Comparison of ENCODE assay signal across 9 mouse cellular contexts in the genomic region with DNA sequence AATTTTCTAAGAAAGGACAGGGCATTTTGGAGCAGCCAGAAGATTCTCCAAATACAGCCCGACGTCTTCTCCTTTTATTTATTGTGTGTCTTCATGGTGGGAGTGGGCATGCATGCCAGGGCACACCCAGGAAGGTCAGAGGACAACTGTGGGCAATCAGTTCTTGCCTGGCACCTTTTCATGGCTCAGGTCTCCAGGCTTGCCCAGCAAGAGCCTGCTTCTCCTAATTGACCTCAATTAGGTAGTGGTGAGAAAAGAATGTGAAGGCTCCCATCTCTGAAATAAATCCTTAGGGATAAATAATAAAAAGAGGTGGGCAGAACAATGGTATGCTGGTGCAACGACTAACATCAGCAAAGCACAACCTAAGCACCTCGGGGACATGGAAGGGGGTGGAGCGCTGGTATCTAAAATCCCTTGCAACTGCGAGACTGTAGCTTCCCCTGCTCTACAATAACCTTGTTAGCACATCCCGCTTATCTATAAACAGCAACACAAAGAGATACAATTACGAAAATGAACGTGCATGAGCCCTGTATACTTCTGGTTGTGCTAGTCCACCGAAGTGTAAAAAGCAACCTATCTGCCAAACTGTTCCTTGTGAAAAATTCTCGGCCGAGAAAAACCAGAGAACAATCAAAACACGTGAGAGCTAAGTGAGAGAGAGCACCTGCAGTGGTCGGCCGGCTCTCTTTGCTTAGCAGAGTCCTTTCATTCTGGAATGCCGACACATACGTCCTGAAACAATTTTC. TPM values are rescaled to one million over a fixed set of nuclear protein-coding genes. Genes with fewer than 3 reads are reported as not detected.
DNase-seq lines count a peak whose midpoint lies in the region; ATAC-seq and TF ChIP-seq lines count a peak whose summit lies in the region.
"Had no signal": no experiment of that assay in that cellular context is flagged by ENCODE, and none has a peak within 500 bp of the region (broad histone marks: within the 10 kb centered on the region; RNA-seq: fewer than 3 reads in every experiment).

No protein-coding gene starts in this region.

- H3K27me3 ChIP-seq in erythroblast, embryonic 14.5 days (ENCODE audit: control insufficient read depth) = peaks cover 75% of the 10 kb centered on the region
- no peaks in the 10 kb centered on the region for H3K27me3 ChIP-seq in limb, embryonic 11.5 days (ENCODE audit: control insufficient read depth, insufficient read depth, low read length)
- no peaks in the 10 kb centered on the region; the same call in 1 of the 2 replicates for H3K27me3 ChIP-seq in small intestine, adult 2 months (ENCODE audit: control insufficient read depth, insufficient read depth, low read length)

- peak overlapping the region; percentile 54 for H3K4me3 ChIP-seq in erythroblast, embryonic 14.5 days (replicated peaks)
- peak overlapping the region; percentile 84 for H3K4me3 ChIP-seq in embryonic fibroblast, embryonic 13.5 days (ENCODE audit: insufficient read depth, low read length)
- H3K4me3 ChIP-seq in limb, embryonic 11.5 days (ENCODE audit: low read depth, low read length) = peak overlapping the region; percentile 71
- H3K4me3 ChIP-seq in small intestine, adult 2 months (ENCODE audit: low read depth, low read length) = peak overlapping the region; percentile 83

- no peak for TF ChIP-seq POLR2A in embryonic fibroblast, embryonic 13.5 days (IDR thresholded peaks at IDR 0.05; ENCODE audit: low read depth, low read length)
- TF ChIP-seq POLR2A in small intestine, adult 2 months (IDR thresholded peaks at IDR 0.05; ENCODE audit: low read depth, low read length) = no peak

- peak overlapping the region; percentile 87; the same call in 1 of the 2 replicates for H3K27ac ChIP-seq in embryonic fibroblast, embryonic 13.5 days (ENCODE audit: insufficient read depth, low read length)
- H3K27ac ChIP-seq in limb, embryonic 11.5 days (replicated peaks; ENCODE audit: low read depth, low read length) = peak overlapping the region; percentile 96
- peak overlapping the region; percentile 93 for H3K27ac ChIP-seq in small intestine, adult 2 months (ENCODE audit: insufficient read depth, low read depth, low read length)

- ATAC-seq in erythroblast, adult 5-6 weeks (replicated peaks; ENCODE audit: low FRiP score, poor library complexity, severe bottlenecking) = no peak
- no peak for ATAC-seq in limb, embryonic 11.5 days (ENCODE audit: insufficient number of reproducible peaks, low FRiP score, low TSS enrichment, low read depth)

- H3K9me3 ChIP-seq in erythroblast, embryonic 14.5 days (ENCODE audit: control insufficient read depth, low read length) = peaks cover 3% of the 10 kb centered on the region; the same call in 1 of the 2 replicates
- H3K9me3 ChIP-seq in limb, embryonic 11.5 days (ENCODE audit: control insufficient read depth, low read length) = no peaks in the 10 kb centered on the region

- no peaks in the 10 kb centered on the region for H3K36me3 ChIP-seq in erythroblast, embryonic 14.5 days (ENCODE audit: control insufficient read depth)
- H3K36me3 ChIP-seq in limb, embryonic 11.5 days (ENCODE audit: control insufficient read depth, insufficient read depth, low read length) = no peaks in the 10 kb centered on the region
- H3K36me3 ChIP-seq in small intestine, adult 2 months (ENCODE audit: control insufficient read depth, insufficient read depth, low read length) = no peaks in the 10 kb centered on the region
- H3K36me3 ChIP-seq: G1E had no signal

- peaks cover 6% of the 10 kb centered on the region for H3K4me1 ChIP-seq in erythroblast, embryonic 14.5 days (ENCODE audit: control insufficient read depth)
- peaks cover 2% of the 10 kb centered on the region; the same call in 1 of the 2 replicates for H3K4me1 ChIP-seq in embryonic fibroblast, embryonic 13.5 days (ENCODE audit: control insufficient read depth, insufficient read depth, low read length)
- H3K4me1 ChIP-seq in limb, embryonic 11.5 days (ENCODE audit: control insufficient read depth, insufficient read depth, low read length) = peaks cover 8% of the 10 kb centered on the region; the same call in 1 of the 2 replicates
- H3K4me1 ChIP-seq in small intestine, adult 2 months (ENCODE audit: control insufficient read depth, insufficient read depth, insufficient read length, low read length) = peaks cover 8% of the 10 kb centered on the region

- peak overlapping the region; percentile 94 for H3K9ac ChIP-seq in limb, embryonic 11.5 days (ENCODE audit: low read length)

- peak overlapping the region; percentile 63 for H3K4me2 ChIP-seq in limb, embryonic 11.5 days (ENCODE audit: low read depth, severe bottlenecking)

- no peak for TF ChIP-seq CTCF in embryonic fibroblast, embryonic 13.5 days (IDR thresholded peaks at IDR 0.05; ENCODE audit: borderline replicate concordance, insufficient read depth, low read length)
- no peak for TF ChIP-seq CTCF in small intestine, adult 2 months (IDR thresholded peaks at IDR 0.05; ENCODE audit: extremely low read depth, insufficient read length, insufficient replicate concordance, low read depth, low read length)

- DNase-seq in B cell, adult 2 months = peak; percentile 28 to 29
- no peak for DNase-seq in limb, embryonic 11.5 days (ENCODE audit: low spot score)
- no peak for DNase-seq in adrenal gland, adult (ENCODE audit: inconsistent age in 2 of 2, low spot score in 1 of 2)
- DNase-seq in layer of hippocampus, postnatal 25 days (ENCODE audit: extremely low spot score in 1 of 2, low spot score in 1 of 2) = no peak

- 5% methylated on average over 17 of the region's 17 CpGs for WGBS in limb, embryonic 11.5 days
- 4% methylated on average over 17 of the region's 17 CpGs for WGBS in small intestine, adult 2 months

RNA-seq across cellular contexts. Expression of a gene that starts 1.2 kb away (rescaled TPM):
- polyA plus RNA-seq in erythroblast, embryonic 14.5 days (2012) = 0.05 TPM in 1 of 2 replicates, not detected in the other
- total RNA-seq in erythroblast, adult 5-6 weeks (2015; ENCODE audit: low replicate concordance) = 2.1 and 2.3 TPM in 2 replicates
- 1.8 and 3.9 TPM in 2 replicates for total RNA-seq in erythroblast, adult 5-6 weeks (2017; ENCODE audit: low replicate concordance)
- 55.5 and 66.2 TPM in 2 replicates for polyA plus RNA-seq in embryonic fibroblast, embryonic 13.5 days (2011; ENCODE audit: insufficient read length, low read depth, missing spikeins)
- polyA plus RNA-seq in limb, embryonic 11.5 days (2014; fragmentation: Nextera tagmentation; extraction: Ambion mirVana) = 28.7 and 31.4 TPM in 2 replicates
- 5.4 and 13.7 TPM in 2 replicates for polyA plus RNA-seq in small intestine, adult 2 months (2012; rRNA removed)
- 10 to 100 TPM; 62.9 to 76.0 TPM for total RNA-seq in layer of hippocampus, postnatal 25 days (2021)
- polyA plus RNA-seq: G1E had no signal

RNA-seq across cellular contexts. Expression of a gene that starts 13.9 kb away (rescaled TPM):
- not detected in 2 replicates for polyA plus RNA-seq in erythroblast, embryonic 14.5 days (2012)
- total RNA-seq in erythroblast, adult 5-6 weeks (2015; ENCODE audit: low replicate concordance) = not detected in 2 replicates
- not detected in 2 replicates for total RNA-seq in erythroblast, adult 5-6 weeks (2017; ENCODE audit: low replicate concordance)
- 23.5 and 38.5 TPM in 2 replicates for polyA plus RNA-seq in embryonic fibroblast, embryonic 13.5 days (2011; ENCODE audit: insufficient read length, low read depth, missing spikeins)
- 1.4 and 1.7 TPM in 2 replicates for polyA plus RNA-seq in limb, embryonic 11.5 days (2014; fragmentation: Nextera tagmentation; extraction: Ambion mirVana)
- 2.8 and 3.4 TPM in 2 replicates for polyA plus RNA-seq in small intestine, adult 2 months (2012; rRNA removed)
- 1 to 10 TPM; 1.2 to 1.9 TPM for total RNA-seq in layer of hippocampus, postnatal 25 days (2021)
- total RNA-seq: G1E had no signal
- polyA plus RNA-seq: G1E had no signal

Comparison
In these comparisons a context has a peak if more than half of its experiments do, and no peak if none do; other contexts are left out.
1. DNase-seq: peak in B cell, adult 2 months (2 of 2); none in limb, embryonic 11.5 days (single experiment), adrenal gland, adult (0 of 2) and layer of hippocampus, postnatal 25 days (0 of 2).
2. Peak in every context shown above with its lines, with median percentiles within 50 percentile points of each other: H3K4me3 ChIP-seq and H3K27ac ChIP-seq.